Mouse (Mus musculus) kidney, adult 2 months (tissue): ENCODE data around the gene Nip7. TPM values are rescaled to one million over a fixed set of nuclear protein-coding genes. Genes with fewer than 3 reads are reported as not detected.
A peak's percentile ranks its signal among the peaks of the same experiment; 100 is the strongest.
"Not testable (repeated sequence)": the region's sequence is repeated elsewhere in the genome, so short reads cannot be mapped to it uniquely, and the experiment has no call there.

Source experiments
- DNase-seq: peaks from one replicate; pipeline ENCODE4 v3.0.0; 2021
- H3K27ac ChIP-seq: fragments of 200-500 bp; 2 replicates; pipeline ENCODE4 v1.5.1; 2012; ENCODE audit warnings: low read depth, low read length, control low read depth, inconsistent platforms; ENCODE audit not compliant: insufficient read depth
- H3K27me3 ChIP-seq: fragments of 200-500 bp; replicated peaks from 2 replicates; pipeline ENCODE4 v1.6.1; 2012; ENCODE audit warnings: mild to moderate bottlenecking, moderate library complexity, low read length, inconsistent platforms; ENCODE audit not compliant: control insufficient read depth, insufficient read depth
- H3K36me3 ChIP-seq: fragments of 200-500 bp; 2 replicates; pipeline ENCODE4 v1.6.1; 2012; ENCODE audit warnings: mild to moderate bottlenecking, moderate library complexity, low read length, inconsistent platforms; ENCODE audit not compliant: control insufficient read depth, insufficient read depth
- H3K4me1 ChIP-seq: fragments of 200-500 bp; 2 replicates; pipeline ENCODE4 v1.6.1; 2011; ENCODE audit warnings: low read length; ENCODE audit not compliant: control insufficient read depth, insufficient read depth
- H3K4me3 ChIP-seq: fragments of 200-500 bp; 2 replicates; pipeline ENCODE4 v1.5.1; 2011; ENCODE audit warnings: mild to moderate bottlenecking, low read depth, low read length, control low read depth; ENCODE audit not compliant: insufficient read depth
- CTCF ChIP-seq: fragments of 200-500 bp; conservative IDR thresholded peaks from 2 replicates; pipeline ENCODE4 v1.5.1; 2011; ENCODE audit warnings: low read depth, mild to moderate bottlenecking, control low read depth, low read length, moderate library complexity, mixed read lengths; ENCODE audit not compliant: insufficient read depth, insufficient read length
- POLR2A ChIP-seq: fragments of 200-500 bp; IDR thresholded peaks from one replicate; pipeline ENCODE4 v1.6.1; 2011; ENCODE audit warnings: low read depth, low read length, control low read depth
- WGBS: fragments of 180-500 bp; shearing (Covaris S2); methylation state at CpG from one replicate; pipeline ENCODE4 v1.1.7; 2018; 5-methylcytosine and 5-hydroxymethylcytosine counted together
- polyA plus RNA-seq: library from polyadenylated mRNA; depleted of rRNA; stranded (reverse); fragments of >200 nt; gene quantifications from 2 replicates; pipeline ENCODE4 v1.2.3, GENCODE M21; 2012

Gene Nip7
- polyA plus RNA-seq, 1 experiment, result 54.3 TPM

- Histone ChIP-seq H3K4me3 (peak within 1 kb of the TSS; percentile 95), H3K27ac (peak within 1 kb of the TSS; percentile 50), H3K36me3 (no peaks in the 10 kb centered on the region), H3K4me1 (peaks cover 12% of the 10 kb centered on the region), H3K27me3 (no peaks in the 10 kb centered on the region)
- TF ChIP-seq CTCF (peak; percentile 74), POLR2A (peak; percentile 53)
- 5% methylated on average over 65 of the region's 66 CpGs for whole genome bisulfite sequencing
- peak; percentile 99 for DNase-seq
These were observed 25.8 kb upstream of the Nip7 start, which contains the start of gene Vps4a for GRCm38 (mm10) chr8:107030650-107031576. Vps4a (plus strand) TSS chr8:107031222.

- Histone ChIP-seq H3K27me3 (no peaks in the 10 kb centered on the region), H3K4me1 (peaks cover 15% of the 10 kb centered on the region), H3K36me3 (no peaks in the 10 kb centered on the region), H3K27ac (peak overlapping the region; percentile 50), H3K4me3 (peak overlapping the region; percentile 95)
- TF ChIP-seq POLR2A (no peak), CTCF (no peak)
- no peak for DNase-seq
- WGBS, result under 1% methylated on average over 40 of the region's 40 CpGs
These were observed 25.0 kb upstream of the Nip7 start for GRCm38 (mm10) chr8:107031577-107032090.

GRCm38 (mm10) chr8:107033609-107034008 is 23.1 kb upstream of the Nip7 start:
- H3K4me1 ChIP-seq, result peaks cover 15% of the 10 kb centered on the region
- not testable (repeated sequence) for H3K27me3 ChIP-seq, H3K4me3 ChIP-seq, H3K27ac ChIP-seq, DNase-seq, H3K36me3 ChIP-seq
- 64% methylated on average over 2 of the region's 2 CpGs for WGBS

- H3K4me3 ChIP-seq, result no peak overlapping the region
- H3K36me3 ChIP-seq, result no peaks in the 10 kb centered on the region; the same call in 1 of the 2 replicates
- H3K27ac ChIP-seq, result no peak overlapping the region
- WGBS, result 94% methylated on average over 3 of the region's 3 CpGs
- peaks cover 15% of the 10 kb centered on the region for H3K4me1 ChIP-seq
- TF ChIP-seq POLR2A (no peak), CTCF (no peak)
- H3K27me3 ChIP-seq, result no peaks in the 10 kb centered on the region
- no peak for DNase-seq
These were observed 21.0 kb upstream of the Nip7 start for GRCm38 (mm10) chr8:107035641-107036040.

- TF ChIP-seq POLR2A, result no peak
- no peak for TF ChIP-seq CTCF
- DNase-seq, result peak; percentile 66
- WGBS, result 54% methylated on average over 8 of the region's 8 CpGs
- Histone ChIP-seq H3K36me3 (no peaks in the 10 kb centered on the region; the same call in 1 of the 2 replicates), H3K4me1 (peaks cover 15% of the 10 kb centered on the region), H3K27ac (0 out of 2 replicates have a peak overlapping the region, but pooled peaks have one; percentile 1), H3K4me3 (no peak overlapping the region), H3K27me3 (no peaks in the 10 kb centered on the region)
These were observed 20.1 kb upstream of the Nip7 start for GRCm38 (mm10) chr8:107036626-107037025.

GRCm38 (mm10) chr8:107040632-107041031 is 16.0 kb upstream of the Nip7 start:
- Histone ChIP-seq H3K36me3 (peaks cover 7% of the 10 kb centered on the region), H3K27me3 (no peaks in the 10 kb centered on the region), H3K4me1 (0 out of 2 replicates have a peak, but pooled peaks cover 3% of the 10 kb centered on the region), H3K4me3 (no peak overlapping the region), H3K27ac (no peak overlapping the region)
- TF ChIP-seq CTCF, result no peak
- TF ChIP-seq POLR2A, result no peak
- DNase-seq, result no peak
- WGBS, result 73% methylated on average over 7 of the region's 7 CpGs

GRCm38 (mm10) chr8:107045478-107045877 is 11.2 kb upstream of the Nip7 start:
- no peak for DNase-seq
- Histone ChIP-seq H3K4me1 (peaks cover 5% of the 10 kb centered on the region; the same call in 1 of the 2 replicates), H3K27me3 (no peaks in the 10 kb centered on the region), H3K4me3 (no peak overlapping the region), H3K36me3 (peaks cover 7% of the 10 kb centered on the region), H3K27ac (no peak overlapping the region)
- 88% methylated on average over 6 of the region's 6 CpGs for WGBS
- no peak for TF ChIP-seq POLR2A
- no peak for TF ChIP-seq CTCF
